Mouse (Mus musculus): ENCODE measurements around the gene Erp29. TPM values are rescaled to one million over a fixed set of nuclear protein-coding genes. Genes with fewer than 3 reads are reported as not detected.
A peak's percentile ranks its signal among the peaks of the same experiment; 100 is the strongest.

Gene Erp29
- polyA plus RNA-seq, 1 experiment from 2014 or later: 117 TPM

DNA sequence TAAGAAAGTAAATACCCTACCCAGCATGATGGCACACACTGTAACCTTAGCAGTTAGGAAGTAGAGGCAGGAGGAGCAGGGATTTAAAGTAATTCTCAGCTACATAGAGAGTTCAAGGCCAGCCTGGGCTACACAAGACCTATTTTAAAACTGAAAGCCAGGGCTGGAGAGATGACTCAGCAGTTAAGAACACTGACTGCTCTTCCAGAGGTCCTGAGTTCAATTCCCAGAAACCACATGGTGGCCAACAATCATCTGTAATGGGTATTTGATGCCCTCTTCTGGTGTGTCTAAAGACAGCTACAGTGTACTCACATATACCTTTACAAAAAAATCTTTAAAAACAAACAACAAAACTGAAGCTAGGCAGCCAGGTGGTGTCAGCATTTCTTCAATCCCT lies 62.6 kb downstream of the Erp29 start:
- H3K4me2 ChIP-seq: no peak overlapping the region
- no peaks in the 10 kb centered on the region for H3K36me3 ChIP-seq (ENCODE audit: insufficient read depth)
- no peak overlapping the region for H3K4me3 ChIP-seq (ENCODE audit: low read depth, low read length)
- no peak overlapping the region for H3K9ac ChIP-seq
- H3K9me3 ChIP-seq (ENCODE audit: low read depth, low read length): no peaks in the 10 kb centered on the region
- no peak overlapping the region for H3K27ac ChIP-seq (ENCODE audit: low read depth)
- H3K4me1 ChIP-seq (ENCODE audit: insufficient read depth): no peaks in the 10 kb centered on the region
- no peak for ATAC-seq (ENCODE audit: insufficient read depth)
- TF ChIP-seq CTCF (IDR thresholded peaks at IDR 0.05; ENCODE audit: low read depth): no peak
- DNase-seq: no peak
- H3K27me3 ChIP-seq (ENCODE audit: insufficient read depth, low read length): no peaks in the 10 kb centered on the region

DNA sequence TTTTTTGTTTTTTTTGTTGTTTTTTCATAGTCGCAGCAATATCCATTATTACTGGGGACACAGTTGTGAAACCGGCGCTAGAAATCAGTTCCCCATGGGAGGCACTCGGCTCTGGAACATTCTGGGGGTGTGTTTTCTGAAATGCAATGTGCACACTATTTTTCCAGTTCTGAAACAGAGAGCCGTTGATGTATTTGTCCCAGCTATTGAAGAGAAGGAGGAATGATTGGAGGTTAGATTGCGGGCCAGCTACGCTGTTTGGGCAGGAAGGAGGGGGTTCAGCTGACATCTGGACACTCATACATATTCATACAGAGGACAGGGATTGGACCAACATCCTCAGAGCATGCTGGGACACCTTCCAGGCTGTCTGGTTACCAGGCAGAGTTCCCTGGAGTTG lies 63.2 kb downstream of the Erp29 start:
- H3K9ac ChIP-seq: no peak overlapping the region
- TF ChIP-seq CTCF (IDR thresholded peaks at IDR 0.05; ENCODE audit: low read depth): no peak
- H3K4me3 ChIP-seq (ENCODE audit: low read depth, low read length): no peak overlapping the region
- no peaks in the 10 kb centered on the region for H3K9me3 ChIP-seq (ENCODE audit: low read depth, low read length)
- H3K4me2 ChIP-seq: no peak overlapping the region
- no peak overlapping the region for H3K27ac ChIP-seq (ENCODE audit: low read depth)
- H3K36me3 ChIP-seq (ENCODE audit: insufficient read depth): no peaks in the 10 kb centered on the region
- DNase-seq: no peak
- no peaks in the 10 kb centered on the region for H3K4me1 ChIP-seq (ENCODE audit: insufficient read depth)
- no peak for ATAC-seq (ENCODE audit: insufficient read depth)
- 57% methylated on average over 7 of the region's 7 CpGs for WGBS
- no peaks in the 10 kb centered on the region for H3K27me3 ChIP-seq (ENCODE audit: insufficient read depth, low read length)

DNA sequence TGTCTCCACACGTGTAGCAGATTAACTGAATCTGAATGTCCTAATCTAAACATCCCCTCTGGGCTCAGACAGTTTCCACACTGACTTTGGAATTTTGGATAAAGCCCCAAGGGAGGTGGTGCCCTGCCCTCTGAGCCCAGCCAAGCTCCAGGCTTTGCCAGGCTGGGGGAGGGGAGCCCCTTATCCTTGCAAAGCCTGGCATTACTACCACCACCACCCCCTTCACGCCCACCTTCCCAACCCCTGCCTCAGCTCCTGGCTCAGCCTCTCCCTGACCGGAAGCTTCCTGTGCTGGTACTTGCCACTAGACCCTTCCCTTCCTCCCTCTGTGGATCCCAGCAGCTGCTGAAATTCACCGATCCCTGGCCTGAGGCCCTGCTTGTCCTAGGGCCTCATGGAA lies 65.2 kb downstream of the Erp29 start:
- Histone ChIP-seq H3K4me3 (ENCODE audit: low read depth, low read length) (no peak overlapping the region), H3K27me3 (ENCODE audit: insufficient read depth, low read length) (no peaks in the 10 kb centered on the region), H3K4me1 (ENCODE audit: insufficient read depth) (no peaks in the 10 kb centered on the region), H3K36me3 (ENCODE audit: insufficient read depth) (peaks cover 3% of the 10 kb centered on the region; the same call in 1 of the 2 replicates), H3K4me2 (no peak overlapping the region), H3K9ac (no peak overlapping the region), H3K27ac (ENCODE audit: low read depth) (no peak overlapping the region), H3K9me3 (ENCODE audit: low read depth, low read length) (no peaks in the 10 kb centered on the region)
- DNase-seq (peak; percentile 25), ATAC-seq (ENCODE audit: insufficient read depth) (no peak)
- WGBS: 35% methylated on average over 4 of the region's 4 CpGs
- TF ChIP-seq CTCF (IDR thresholded peaks at IDR 0.05; ENCODE audit: low read depth): no peak

DNA sequence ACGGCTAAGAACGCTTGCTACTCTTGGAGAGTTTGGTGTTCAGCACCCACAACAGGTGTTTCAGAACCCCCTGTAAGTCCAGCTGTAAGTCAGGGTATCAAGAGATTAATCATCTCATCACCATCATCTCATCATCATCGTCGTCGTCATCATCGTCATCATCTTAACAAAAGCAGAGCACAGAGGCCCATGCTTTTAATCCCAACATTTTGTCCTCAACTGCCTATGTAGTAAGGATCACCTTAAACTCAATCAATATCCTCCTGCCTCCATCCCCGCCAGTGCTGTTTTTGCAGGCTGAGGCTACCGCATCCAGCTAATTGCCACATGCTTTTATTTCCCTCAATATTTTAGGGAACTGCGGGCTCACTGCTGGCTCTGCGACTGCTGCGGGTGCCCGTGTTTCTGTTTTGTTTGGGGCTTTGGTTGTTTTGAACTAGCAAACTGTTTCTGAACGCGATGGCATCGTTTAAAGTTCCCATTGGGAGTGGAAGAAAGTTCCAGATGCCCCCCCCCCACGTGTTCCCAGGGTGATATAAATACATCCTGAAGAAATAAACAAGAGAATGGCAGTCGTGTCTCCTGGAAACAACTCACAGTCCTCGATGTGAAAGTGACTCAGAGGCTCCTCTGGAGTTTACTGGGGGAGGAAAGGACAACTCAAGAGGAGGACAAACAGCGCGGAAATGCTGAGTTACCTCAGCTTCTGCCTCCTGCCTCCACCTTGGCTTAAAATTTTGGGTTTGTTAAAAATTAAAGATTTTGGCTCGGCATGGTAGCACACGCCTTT lies 66.0 kb downstream of the Erp29 start:
- Histone ChIP-seq H3K9ac (no peak overlapping the region), H3K4me2 (peak overlapping the region; percentile 78), H3K27me3 (ENCODE audit: insufficient read depth, low read length) (no peaks in the 10 kb centered on the region), H3K27ac (ENCODE audit: low read depth) (peak overlapping the region; percentile 18; the same call in 1 of the 2 replicates), H3K36me3 (ENCODE audit: insufficient read depth) (peaks cover 11% of the 10 kb centered on the region; the same call in 1 of the 2 replicates), H3K9me3 (ENCODE audit: low read depth, low read length) (no peaks in the 10 kb centered on the region), H3K4me1 (ENCODE audit: insufficient read depth) (no peaks in the 10 kb centered on the region), H3K4me3 (ENCODE audit: low read depth, low read length) (peak overlapping the region; percentile 75)
- TF ChIP-seq CTCF (IDR thresholded peaks at IDR 0.05; ENCODE audit: low read depth): no peak
- WGBS: 31% methylated on average over 22 of the region's 22 CpGs
- DNase-seq: peak; percentile 39
- no peak for ATAC-seq (ENCODE audit: insufficient read depth)

DNA sequence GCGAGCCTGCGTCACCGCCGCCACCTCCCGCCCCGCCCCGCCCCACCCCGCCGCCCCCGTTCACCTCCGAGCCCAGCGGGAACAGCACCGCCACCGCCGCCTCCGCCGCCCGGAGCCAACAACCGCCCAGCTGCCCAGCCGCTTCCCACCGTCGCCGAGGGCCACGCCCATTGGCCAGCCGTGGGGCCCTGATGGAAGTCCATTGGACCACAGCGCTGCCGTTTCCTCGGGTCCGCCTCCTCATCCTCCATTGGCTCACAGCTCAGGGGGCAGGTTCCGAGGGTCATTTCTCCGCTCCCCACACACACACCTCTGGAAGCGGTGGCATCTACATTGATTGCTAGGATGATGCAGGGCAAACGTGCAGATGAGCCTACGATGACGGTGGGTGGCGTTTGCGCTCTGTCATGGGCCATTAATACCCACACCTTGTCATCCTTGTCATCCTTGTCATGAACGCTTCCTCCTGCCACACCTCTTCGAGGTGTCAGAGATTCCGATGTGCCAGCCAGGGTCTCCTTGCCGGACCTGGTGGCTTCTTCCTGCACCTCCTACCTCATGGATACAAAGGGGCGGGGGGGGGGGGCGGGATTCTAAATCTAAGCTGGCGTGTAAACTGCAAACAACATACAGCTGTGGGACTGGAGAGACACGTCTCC lies 66.7 kb downstream of the Erp29 start, which contains the start of gene Trafd1:
Gene Trafd1 (minus strand): TSS at position 172 of the 659 bp plus-strand sequence.
- Histone ChIP-seq H3K4me3 (ENCODE audit: low read depth, low read length) (peak within 1 kb of the TSS; percentile 75), H3K9ac (peak within 1 kb of the TSS; percentile 83), H3K27me3 (ENCODE audit: insufficient read depth, low read length) (no peaks in the 10 kb centered on the region), H3K4me1 (ENCODE audit: insufficient read depth) (no peaks in the 10 kb centered on the region), H3K36me3 (ENCODE audit: insufficient read depth) (peaks cover 17% of the 10 kb centered on the region), H3K27ac (ENCODE audit: low read depth) (peak within 1 kb of the TSS; percentile 83), H3K9me3 (ENCODE audit: low read depth, low read length) (no peaks in the 10 kb centered on the region), H3K4me2 (peak within 1 kb of the TSS; percentile 78)
- DNase-seq: peak; percentile 98
- no peak for TF ChIP-seq CTCF (IDR thresholded peaks at IDR 0.05; ENCODE audit: low read depth)
- peak; percentile 98 for ATAC-seq (ENCODE audit: insufficient read depth)
- WGBS: under 1% methylated on average over 45 of the region's 45 CpGs

DNA sequence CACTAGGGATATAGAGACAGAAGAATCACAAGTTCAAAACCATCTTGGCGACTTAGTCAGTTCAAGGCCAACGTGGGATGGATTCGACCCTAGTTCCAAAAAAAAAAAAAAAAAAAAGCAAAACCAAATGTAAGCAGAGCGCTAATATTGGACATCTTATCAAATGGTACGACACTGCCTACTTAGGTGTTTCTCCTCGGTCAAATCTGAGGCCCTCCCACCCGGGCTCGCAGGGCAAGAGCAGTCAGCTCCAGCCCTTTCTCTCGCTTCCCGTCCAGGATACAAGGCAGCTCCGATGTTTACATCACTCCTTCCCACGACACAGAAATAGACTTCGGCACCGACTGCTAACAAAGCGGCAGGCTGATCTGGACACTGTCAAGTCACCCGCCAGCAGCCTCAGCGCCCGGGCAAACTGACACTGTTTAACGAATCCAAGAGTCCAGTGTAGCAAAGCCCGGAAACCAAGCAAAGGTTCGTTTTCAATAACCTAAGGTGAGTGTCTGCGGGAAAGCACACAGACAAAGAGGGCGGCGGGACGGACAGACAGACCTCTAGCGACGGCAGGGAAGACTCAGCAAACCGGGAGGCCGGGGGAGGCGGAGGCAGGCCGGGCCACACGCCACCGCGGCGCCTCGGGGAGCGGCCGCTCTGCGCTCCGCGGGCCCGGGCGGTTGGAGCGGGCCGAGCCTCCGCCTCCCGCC lies 67.4 kb downstream of the Erp29 start:
- H3K4me2 ChIP-seq: peak overlapping the region; percentile 78
- no peaks in the 10 kb centered on the region for H3K4me1 ChIP-seq (ENCODE audit: insufficient read depth)
- peak overlapping the region; percentile 75 for H3K4me3 ChIP-seq (ENCODE audit: low read depth, low read length)
- DNase-seq: peak; percentile 71
- peak overlapping the region; percentile 83 for H3K27ac ChIP-seq (ENCODE audit: low read depth)
- H3K9ac ChIP-seq: peak overlapping the region; percentile 83
- peaks cover 23% of the 10 kb centered on the region for H3K36me3 ChIP-seq (ENCODE audit: insufficient read depth)
- H3K9me3 ChIP-seq (ENCODE audit: low read depth, low read length): no peaks in the 10 kb centered on the region
- no peaks in the 10 kb centered on the region for H3K27me3 ChIP-seq (ENCODE audit: insufficient read depth, low read length)
- WGBS: 1% methylated on average over 47 of the region's 47 CpGs
- no peak for TF ChIP-seq CTCF (IDR thresholded peaks at IDR 0.05; ENCODE audit: low read depth)
- ATAC-seq (ENCODE audit: insufficient read depth): peak; percentile 71

Measured in lung, embryonic 14.5 days (tissue).